8 mouse cellular contexts compared by ENCODE assay signal in genomic region chr6:134983529-134984370, GRCm38 (mm10). TPM values are rescaled to one million over a fixed set of nuclear protein-coding genes. Genes with fewer than 3 reads are reported as not detected.
DNase-seq lines count a peak whose midpoint lies in the region; ATAC-seq and TF ChIP-seq lines count a peak whose summit lies in the region.

No protein-coding gene starts in this region.

- H3K4me3 ChIP-seq in embryonic facial prominence, embryonic 13.5 days: peak overlapping the region; percentile 66
- H3K4me3 ChIP-seq in heart, adult 2 months: peak overlapping the region; percentile 65
- H3K4me3 ChIP-seq in kidney, adult 2 months (ENCODE audit: insufficient read depth, low read depth, low read length): peak overlapping the region; percentile 72
- peak overlapping the region; percentile 60 for H3K4me3 ChIP-seq in limb, embryonic 12.5 days (replicated peaks)
- peak overlapping the region; percentile 49 for H3K4me3 ChIP-seq in midbrain, embryonic 14.5 days (replicated peaks; ENCODE audit: low read depth, low read length)

- TF ChIP-seq CTCF in heart, adult 2 months (IDR thresholded peaks at IDR 0.05): peak; percentile 91
- peak; percentile 54 for TF ChIP-seq CTCF in kidney, adult 2 months (conservative IDR thresholded peaks at IDR 0.05; ENCODE audit: insufficient read depth, insufficient read length, low read depth, low read length)

- peak; percentile 52; the same call in 1 of the 2 replicates for TF ChIP-seq POLR2A in heart, adult 2 months (IDR thresholded peaks at IDR 0.05; ENCODE audit: insufficient read depth, low read depth, low read length)
- TF ChIP-seq POLR2A in kidney, adult 2 months (IDR thresholded peaks at IDR 0.05; ENCODE audit: low read depth, low read length): no peak

- peaks cover 10% of the 10 kb centered on the region for H3K27me3 ChIP-seq in embryonic facial prominence, embryonic 13.5 days
- H3K27me3 ChIP-seq in heart, adult 2 months (ENCODE audit: control insufficient read depth, insufficient read depth, low read length): no peaks in the 10 kb centered on the region
- H3K27me3 ChIP-seq in kidney, adult 2 months (replicated peaks; ENCODE audit: control insufficient read depth, insufficient read depth, low read length): no peaks in the 10 kb centered on the region
- H3K27me3 ChIP-seq in limb, embryonic 12.5 days: peaks cover 12% of the 10 kb centered on the region
- H3K27me3 ChIP-seq in midbrain, embryonic 14.5 days (ENCODE audit: control insufficient read depth, insufficient read depth, low read length): no peaks in the 10 kb centered on the region

- no peaks in the 10 kb centered on the region for H3K36me3 ChIP-seq in embryonic facial prominence, embryonic 13.5 days
- no peaks in the 10 kb centered on the region for H3K36me3 ChIP-seq in heart, adult 2 months (ENCODE audit: control insufficient read depth, insufficient read depth, low read length)
- no peaks in the 10 kb centered on the region for H3K36me3 ChIP-seq in kidney, adult 2 months (ENCODE audit: control insufficient read depth, insufficient read depth, low read length)
- no peaks in the 10 kb centered on the region for H3K36me3 ChIP-seq in limb, embryonic 12.5 days
- H3K36me3 ChIP-seq in midbrain, embryonic 14.5 days (ENCODE audit: control insufficient read depth, insufficient read depth, low read length): no peaks in the 10 kb centered on the region

- peak overlapping the region; percentile 78 for H3K9ac ChIP-seq in embryonic facial prominence, embryonic 13.5 days
- peak overlapping the region; percentile 85 for H3K9ac ChIP-seq in heart, adult 2 months (ENCODE audit: low read depth, low read length)
- H3K9ac ChIP-seq in limb, embryonic 12.5 days (replicated peaks): peak overlapping the region; percentile 64
- peak overlapping the region; percentile 54 for H3K9ac ChIP-seq in midbrain, embryonic 14.5 days (replicated peaks; ENCODE audit: low read length)

- H3K9me3 ChIP-seq in embryonic facial prominence, embryonic 13.5 days: no peaks in the 10 kb centered on the region
- H3K9me3 ChIP-seq in limb, embryonic 12.5 days: no peaks in the 10 kb centered on the region
- H3K9me3 ChIP-seq in midbrain, embryonic 14.5 days (ENCODE audit: control insufficient read depth, low read length): no peaks in the 10 kb centered on the region

- peak; percentile 68 for ATAC-seq in embryonic facial prominence, embryonic 13.5 days (ENCODE audit: insufficient number of reproducible peaks, insufficient read depth, low FRiP score, low TSS enrichment, low read depth)
- peak; percentile 72 for ATAC-seq in limb, embryonic 12.5 days (ENCODE audit: insufficient number of reproducible peaks, insufficient read depth, low FRiP score, low TSS enrichment, low read depth)
- peak; percentile 91 for ATAC-seq in midbrain, embryonic 14.5 days (ENCODE audit: low FRiP score, low TSS enrichment)

- 3% methylated on average over 62 of the region's 62 CpGs for WGBS in embryonic facial prominence, embryonic 13.5 days
- 3% methylated on average over 62 of the region's 62 CpGs for WGBS in heart, adult 2 months
- WGBS in kidney, adult 2 months: 4% methylated on average over 62 of the region's 62 CpGs
- 3% methylated on average over 62 of the region's 62 CpGs for WGBS in limb, embryonic 12.5 days
- 2% methylated on average over 62 of the region's 62 CpGs for WGBS in midbrain, embryonic 14.5 days

- peaks cover 21% of the 10 kb centered on the region for H3K4me1 ChIP-seq in embryonic facial prominence, embryonic 13.5 days
- H3K4me1 ChIP-seq in heart, adult 2 months (ENCODE audit: control insufficient read depth, insufficient read depth, low read length): peaks cover 5% of the 10 kb centered on the region; the same call in 1 of the 2 replicates
- H3K4me1 ChIP-seq in kidney, adult 2 months (ENCODE audit: control insufficient read depth, insufficient read depth, low read length): no peaks in the 10 kb centered on the region
- peaks cover 16% of the 10 kb centered on the region for H3K4me1 ChIP-seq in limb, embryonic 12.5 days (replicated peaks)
- peaks cover 5% of the 10 kb centered on the region; the same call in 1 of the 2 replicates for H3K4me1 ChIP-seq in midbrain, embryonic 14.5 days (ENCODE audit: control insufficient read depth, insufficient read depth, low read length)

- peak; percentile 94 for DNase-seq in 3134 (ENCODE audit: extremely low read depth, insufficient read length, low spot score)
- peak; percentile 95 to 97 for DNase-seq in adrenal gland, postnatal 36 days
- DNase-seq in heart, adult 2 months: peak; percentile 94 to 95
- peak; percentile 94 for DNase-seq in kidney, adult 2 months
- peak; percentile 96 for DNase-seq in midbrain, embryonic 14.5 days
- DNase-seq in spleen, adult 12 weeks (ENCODE audit: low spot score): peak; percentile 82

- intact Hi-C loops in heart, adult 2 months (cut with DNase I): loop anchor here (1.0 to 10.0 kb wide), 3 partner anchors 28 to 381 kb away; partner anchors contain the start of genes Cdkn1b, Ddx47 and Emp1

- H3K79me2 ChIP-seq in heart, adult 2 months (replicated peaks; ENCODE audit: control insufficient read depth, insufficient read depth, low read length): no peaks in the 10 kb centered on the region

- TF ChIP-seq EP300 in heart, adult 2 months (IDR thresholded peaks at IDR 0.05; ENCODE audit: insufficient read depth, low read depth, low read length): no peak

- H3K4me2 ChIP-seq in embryonic facial prominence, embryonic 13.5 days: peak overlapping the region; percentile 92
- peak overlapping the region; percentile 89 for H3K4me2 ChIP-seq in limb, embryonic 12.5 days
- H3K4me2 ChIP-seq in midbrain, embryonic 14.5 days (ENCODE audit: low read length): peak overlapping the region; percentile 67

- peak overlapping the region; percentile 28; the same call in 1 of the 2 replicates for H3K27ac ChIP-seq in embryonic facial prominence, embryonic 13.5 days
- H3K27ac ChIP-seq in heart, adult 2 months: peak overlapping the region; percentile 81
- H3K27ac ChIP-seq in kidney, adult 2 months (ENCODE audit: insufficient read depth, low read depth, low read length): peak overlapping the region; percentile 40
- H3K27ac ChIP-seq in limb, embryonic 12.5 days: no peak overlapping the region
- H3K27ac ChIP-seq in midbrain, embryonic 14.5 days (replicated peaks; ENCODE audit: low read depth, low read length): peak overlapping the region; percentile 33

RNA-seq across cellular contexts. Expression of gene Apold1, which starts 2.2 kb away (rescaled TPM):
- 1 to 10 TPM; 4.5 to 5.5 TPM for total RNA-seq in adrenal gland, postnatal 36 days (2021)
- 3.8 and 4.2 TPM in 2 replicates for polyA plus RNA-seq in embryonic facial prominence, embryonic 13.5 days (2015; fragmentation: Nextera tagmentation; extraction: Ambion mirVana)
- total RNA-seq in heart, adult 2 months (2021): 1 to 10 TPM; 6.9 to 9.3 TPM
- polyA plus RNA-seq in heart, adult 2 months (2012; rRNA removed): 3.6 and 4.4 TPM in 2 replicates
- 0.72 and 0.79 TPM in 2 replicates for polyA plus RNA-seq in kidney, adult 2 months (2012; rRNA removed)
- polyA plus RNA-seq in limb, embryonic 12.5 days (2016; fragmentation: Nextera tagmentation; extraction: Ambion mirVana): 4.5 and 5.2 TPM in 2 replicates
- 3.9 and 4.3 TPM in 2 replicates for polyA plus RNA-seq in midbrain, embryonic 14.5 days (2014; fragmentation: Nextera tagmentation; extraction: Ambion mirVana)

RNA-seq across cellular contexts. Expression of gene Ddx47, which starts 27.7 kb away (rescaled TPM):
- 10 to 100 TPM; 63.1 to 63.2 TPM for total RNA-seq in adrenal gland, postnatal 36 days (2021)
- polyA plus RNA-seq in embryonic facial prominence, embryonic 13.5 days (2015; fragmentation: Nextera tagmentation; extraction: Ambion mirVana): 124 and 125 TPM in 2 replicates
- 10 to 100 TPM; 38.1 to 40.3 TPM for total RNA-seq in heart, adult 2 months (2021)
- 32.2 and 53.1 TPM in 2 replicates for polyA plus RNA-seq in heart, adult 2 months (2012; rRNA removed)
- 38.6 and 44.0 TPM in 2 replicates for polyA plus RNA-seq in kidney, adult 2 months (2012; rRNA removed)
- 126 and 127 TPM in 2 replicates for polyA plus RNA-seq in limb, embryonic 12.5 days (2016; fragmentation: Nextera tagmentation; extraction: Ambion mirVana)
- 69.8 and 77.9 TPM in 2 replicates for polyA plus RNA-seq in midbrain, embryonic 14.5 days (2014; fragmentation: Nextera tagmentation; extraction: Ambion mirVana)
